Mouse (Mus musculus) forebrain, embryonic 11.5 days (tissue): ENCODE data around the gene Osbpl7. TPM values are rescaled to one million over a fixed set of nuclear protein-coding genes. Genes with fewer than 3 reads are reported as not detected.
A peak's percentile ranks its signal among the peaks of the same experiment; 100 is the strongest.

Experiments
- ATAC-seq: fragments of 200-750 bp; cut with Nextera tagmentation; replicated peaks from 2 replicates; pipeline ENCODE4 v1.8.0; 2017; ENCODE audit warnings: moderate TSS enrichment; ENCODE audit not compliant: low FRiP score
- DNase-seq: peaks from one replicate; pipeline ENCODE4 v3.0.0-alpha.2; 2017; ENCODE audit warnings: low spot score
- H3K27ac ChIP-seq: fragments of 300-500 bp; sonication (generic); 2 replicates; pipeline ENCODE4 v1.5.1; 2014; ENCODE audit warnings: low read depth, low read length
- H3K27me3 ChIP-seq: fragments of 300-500 bp; sonication (generic); 2 replicates; pipeline ENCODE4 v1.6.1; 2014; ENCODE audit warnings: mild to moderate bottlenecking, low read length, mixed read lengths; ENCODE audit not compliant: control insufficient read depth, insufficient read depth
- H3K36me3 ChIP-seq: fragments of 300-500 bp; sonication (generic); 2 replicates; pipeline ENCODE4 v1.6.1; 2014; ENCODE audit warnings: mild to moderate bottlenecking, low read length, moderate library complexity, mixed read lengths; ENCODE audit not compliant: control insufficient read depth, insufficient read depth
- H3K4me1 ChIP-seq: fragments of 300-500 bp; sonication (generic); replicated peaks from 2 replicates; pipeline ENCODE4 v1.6.1; 2014; ENCODE audit warnings: low read length, mixed read lengths; ENCODE audit not compliant: control insufficient read depth, insufficient read depth
- H3K4me2 ChIP-seq: fragments of 300-500 bp; sonication (generic); 2 replicates; pipeline ENCODE4 v1.6.1; 2014; ENCODE audit warnings: low read depth, mild to moderate bottlenecking, low read length, moderate library complexity, mixed read lengths; ENCODE audit not compliant: severe bottlenecking
- H3K4me3 ChIP-seq: fragments of 300-500 bp; sonication (generic); 2 replicates; pipeline ENCODE4 v1.5.1; 2014; ENCODE audit warnings: low read depth, low read length
- H3K9ac ChIP-seq: fragments of 300-500 bp; sonication (generic); 2 replicates; pipeline ENCODE4 v1.6.1; 2014; ENCODE audit warnings: low read length
- H3K9me3 ChIP-seq: fragments of 300-500 bp; sonication (generic); 2 replicates; pipeline ENCODE4 v1.6.1; 2016; ENCODE audit warnings: low read length, mixed read lengths; ENCODE audit not compliant: control insufficient read depth
- WGBS: fragments of 180-500 bp; shearing (Covaris S2); extraction: QIAGEN DNeasy Blood & Tissue Kit; methylation state at CpG from one replicate; pipeline ENCODE4 v1.1.7; 2014; 5-methylcytosine and 5-hydroxymethylcytosine counted together
- polyA plus RNA-seq: library from polyadenylated mRNA; unstranded; fragments of >200 nt; fragmentation: Nextera tagmentation; extraction: Ambion mirVana; gene quantifications from 2 replicates; pipeline ENCODE4 v1.2.1, GENCODE M21; 2014

The Osbpl7 gene
- polyA plus RNA-seq: 6.7 and 7.7 TPM in 2 replicates

GRCm38 (mm10) chr11:97050216-97050943 is at the start of gene Osbpl7:
TSS of gene Osbpl7 (plus strand) at chr11:97050628.
- ATAC-seq (peak; percentile 60), DNase-seq (peak; percentile 84)
- Histone ChIP-seq H3K4me1 (peaks cover 11% of the 10 kb centered on the region), H3K9ac (peak within 1 kb of the TSS; percentile 64), H3K27ac (no peak within 1 kb of the TSS; the same call in 1 of the 2 replicates), H3K9me3 (no peaks in the 10 kb centered on the region), H3K27me3 (no peaks in the 10 kb centered on the region), H3K36me3 (peaks cover 2% of the 10 kb centered on the region; the same call in 1 of the 2 replicates), H3K4me3 (peak within 1 kb of the TSS; percentile 56), H3K4me2 (peak within 1 kb of the TSS; percentile 89)
- WGBS: 9% methylated on average over 18 of the region's 18 CpGs

- 52% methylated on average over 5 of the region's 5 CpGs for WGBS
- 0 out of 2 replicates have a peak overlapping the region, but pooled peaks have one; percentile 3 for H3K9ac ChIP-seq
- H3K36me3 ChIP-seq: no peaks in the 10 kb centered on the region
- H3K4me3 ChIP-seq: no peak overlapping the region
- H3K9me3 ChIP-seq: no peaks in the 10 kb centered on the region
- DNase-seq: no peak
- no peak overlapping the region for H3K27ac ChIP-seq
- no peak for ATAC-seq
- peaks cover 10% of the 10 kb centered on the region; the same call in 1 of the 2 replicates for H3K4me1 ChIP-seq
- no peaks in the 10 kb centered on the region; the same call in 1 of the 2 replicates for H3K27me3 ChIP-seq
- no peak overlapping the region for H3K4me2 ChIP-seq
Observed at GRCm38 (mm10) chr11:97003170-97003569, 47.3 kb upstream of the Osbpl7 start.

- no peak overlapping the region for H3K4me2 ChIP-seq
- ATAC-seq: no peak
Observed at GRCm38 (mm10) chr11:97007093-97007794, 43.2 kb upstream of the Osbpl7 start.

GRCm38 (mm10) chr11:97009198-97009790 is 41.1 kb upstream of the Osbpl7 start:
- H3K27me3 ChIP-seq: 0 out of 2 replicates have a peak, but pooled peaks cover 2% of the 10 kb centered on the region

More at GRCm38 (mm10) chr11:97007093-97007794, 43.2 kb upstream of the Osbpl7 start:
- Histone ChIP-seq H3K9ac (no peak overlapping the region), H3K36me3 (no peaks in the 10 kb centered on the region), H3K27me3 (0 out of 2 replicates have a peak, but pooled peaks cover 2% of the 10 kb centered on the region), H3K9me3 (no peaks in the 10 kb centered on the region), H3K4me3 (no peak overlapping the region), H3K4me1 (0 out of 2 replicates have a peak, but pooled peaks cover 2% of the 10 kb centered on the region), H3K27ac (no peak overlapping the region)
- 79% methylated on average over 9 of the region's 9 CpGs for WGBS
- DNase-seq: no peak

GRCm38 (mm10) chr11:97013121-97013670 is 37.2 kb upstream of the Osbpl7 start, which contains the start of gene Sp6:
TSS of gene Sp6 (plus strand) at chr11:97013394.
- WGBS: 42% methylated on average over 8 of the region's 8 CpGs
- Histone ChIP-seq H3K27ac (no peak within 1 kb of the TSS), H3K27me3 (peaks cover 24% of the 10 kb centered on the region), H3K36me3 (no peaks in the 10 kb centered on the region), H3K4me2 (no peak within 1 kb of the TSS), H3K4me3 (no peak within 1 kb of the TSS), H3K9me3 (no peaks in the 10 kb centered on the region), H3K9ac (no peak within 1 kb of the TSS), H3K4me1 (no peaks in the 10 kb centered on the region; the same call in 1 of the 2 replicates)
- DNase-seq (no peak), ATAC-seq (no peak)

More at GRCm38 (mm10) chr11:97009198-97009790, 41.1 kb upstream of the Osbpl7 start:
- Histone ChIP-seq H3K27ac (no peak overlapping the region), H3K9ac (no peak overlapping the region), H3K4me1 (no peaks in the 10 kb centered on the region), H3K4me2 (no peak overlapping the region), H3K36me3 (no peaks in the 10 kb centered on the region), H3K9me3 (no peaks in the 10 kb centered on the region), H3K4me3 (no peak overlapping the region)
- WGBS: 75% methylated on average over 8 of the region's 8 CpGs
- ATAC-seq: no peak
- no peak for DNase-seq

GRCm38 (mm10) chr11:97017696-97018582 is 32.5 kb upstream of the Osbpl7 start:
- Histone ChIP-seq H3K27me3 (peaks cover 67% of the 10 kb centered on the region), H3K27ac (no peak overlapping the region), H3K9ac (no peak overlapping the region), H3K9me3 (no peaks in the 10 kb centered on the region), H3K4me2 (peak overlapping the region; percentile 42), H3K36me3 (no peaks in the 10 kb centered on the region), H3K4me1 (peaks cover 12% of the 10 kb centered on the region), H3K4me3 (peak overlapping the region; percentile 20; the same call in 1 of the 2 replicates)
- DNase-seq (peak; percentile 61), ATAC-seq (no peak)
- under 1% methylated on average over 36 of the region's 36 CpGs for WGBS

GRCm38 (mm10) chr11:97018583-97019344 is 31.7 kb upstream of the Osbpl7 start:
- under 1% methylated on average over 68 of the region's 68 CpGs for WGBS
- DNase-seq: no peak
- Histone ChIP-seq H3K9me3 (no peaks in the 10 kb centered on the region), H3K36me3 (no peaks in the 10 kb centered on the region), H3K4me3 (peak overlapping the region; percentile 20), H3K27me3 (peaks cover 75% of the 10 kb centered on the region), H3K9ac (no peak overlapping the region), H3K27ac (no peak overlapping the region), H3K4me2 (peak overlapping the region; percentile 42), H3K4me1 (peaks cover 12% of the 10 kb centered on the region)
- no peak for ATAC-seq
